Mouse (Mus musculus) cortical plate, adult 2 months (tissue): ENCODE results near the gene Stk24. TPM values are rescaled to one million over a fixed set of nuclear protein-coding genes. Genes with fewer than 3 reads are reported as not detected.

Experiments
- H3K27ac ChIP-seq: fragments of 200-500 bp; 2 replicates; pipeline ENCODE4 v1.5.1; 2012; ENCODE audit warnings: low read length, control low read depth, inconsistent platforms; ENCODE audit not compliant: insufficient read depth
- H3K4me1 ChIP-seq: fragments of 200-500 bp; 2 replicates; pipeline ENCODE4 v1.6.1; 2011; ENCODE audit warnings: low read length; ENCODE audit not compliant: control insufficient read depth, insufficient read depth
- H3K4me3 ChIP-seq: fragments of 200-500 bp; 2 replicates; pipeline ENCODE4 v1.5.1; 2011; ENCODE audit warnings: mild to moderate bottlenecking, low read length, control low read depth; ENCODE audit not compliant: insufficient read depth
- CTCF ChIP-seq: fragments of 200-500 bp; IDR thresholded peaks from 2 replicates; pipeline ENCODE4 v1.5.1; 2011; ENCODE audit warnings: mild to moderate bottlenecking, control low read depth, low read length; ENCODE audit not compliant: insufficient read depth; ENCODE audit errors: extremely low read depth
- POLR2A ChIP-seq: fragments of 200-500 bp; IDR thresholded peaks from 2 replicates; pipeline ENCODE4 v1.6.1; 2011; ENCODE audit warnings: mild to moderate bottlenecking, low read length, control low read depth; ENCODE audit not compliant: insufficient read depth; ENCODE audit errors: extremely low read depth
- polyA plus RNA-seq: library from polyadenylated mRNA; depleted of rRNA; stranded (reverse); fragments of >200 nt; gene quantifications from 2 replicates; pipeline ENCODE4 v1.2.3, GENCODE M21; 2012

Gene Stk24
- polyA plus RNA-seq, 1 experiment = 29.0 TPM

DNA sequence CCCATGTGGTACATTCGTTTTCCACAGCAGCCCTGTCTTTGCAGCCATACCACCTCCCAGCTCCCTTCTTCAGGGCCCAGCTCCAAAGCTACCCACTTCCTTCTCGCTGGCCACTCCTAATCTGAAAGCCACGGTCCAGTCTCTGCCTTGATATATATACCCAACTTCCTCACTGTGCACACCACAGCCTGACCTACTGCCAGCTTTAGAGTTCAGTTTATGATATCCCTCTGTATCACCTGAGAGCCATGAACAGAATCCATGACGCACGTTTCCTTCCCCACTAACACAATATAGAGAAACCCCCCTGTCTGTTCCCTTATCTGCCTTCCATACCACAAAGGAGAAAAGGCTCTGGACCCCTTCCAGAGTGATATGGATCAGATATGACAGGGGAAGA, 61.4 kb downstream of the Stk24 start:
- Histone ChIP-seq H3K4me1 (peaks cover 16% of the 10 kb centered on the region), H3K27ac (no peak overlapping the region), H3K4me3 (no peak overlapping the region)
- TF ChIP-seq POLR2A (no peak), CTCF (no peak)

DNA sequence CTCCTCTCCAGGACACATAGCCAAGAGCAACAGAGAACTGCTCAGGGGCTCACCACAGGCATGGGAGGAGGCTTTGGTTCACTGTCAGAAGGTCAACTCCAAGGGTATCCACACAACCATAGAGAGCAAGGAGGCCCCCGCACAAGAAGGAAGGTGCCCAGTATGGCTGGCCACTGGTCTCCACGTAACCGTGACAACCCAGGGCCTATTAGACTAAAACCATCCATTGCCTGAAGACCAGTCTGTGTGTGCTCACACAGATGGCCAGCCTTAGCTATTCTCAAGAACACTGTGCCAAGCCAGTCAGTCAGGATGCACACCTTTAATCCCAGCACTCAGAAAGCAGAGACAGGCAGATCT, 62.5 kb downstream of the Stk24 start:
- Histone ChIP-seq H3K4me3 (no peak overlapping the region), H3K4me1 (peaks cover 12% of the 10 kb centered on the region), H3K27ac (no peak overlapping the region)
- TF ChIP-seq POLR2A (no peak), CTCF (no peak)

DNA sequence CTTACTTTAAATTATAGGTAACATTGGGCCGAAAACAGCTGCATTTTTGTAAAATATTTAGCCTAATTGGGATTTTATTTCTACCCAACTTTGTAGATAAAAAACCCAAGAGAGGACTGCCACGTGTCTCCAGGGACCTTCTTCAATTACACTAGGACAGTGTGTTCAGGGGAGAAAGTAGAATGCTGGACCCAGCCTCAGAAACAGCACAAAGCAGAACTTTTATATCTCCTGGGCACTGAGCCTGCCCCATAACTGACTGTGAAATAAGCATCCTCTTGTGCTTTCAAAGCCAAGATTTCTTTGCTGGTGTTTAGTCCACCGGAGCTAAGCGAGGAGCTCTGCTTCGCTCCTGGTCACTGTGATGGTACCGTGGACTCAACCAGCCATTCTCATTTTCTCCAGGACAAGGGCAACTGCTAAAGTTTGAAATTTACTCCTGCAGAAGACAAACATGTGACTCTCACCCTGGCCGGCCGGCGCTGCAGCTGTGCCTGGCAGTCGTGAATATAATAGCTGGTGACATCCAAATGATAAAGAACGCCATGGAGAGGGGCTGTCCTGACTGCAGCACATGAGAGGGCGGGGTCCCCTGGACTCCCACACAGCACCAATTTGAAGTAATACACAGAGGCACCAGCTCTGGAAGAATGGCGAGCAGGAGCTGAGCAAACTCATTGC, 63.0 kb downstream of the Stk24 start:
- Histone ChIP-seq H3K4me1 (peaks cover 7% of the 10 kb centered on the region), H3K27ac (no peak overlapping the region), H3K4me3 (no peak overlapping the region)
- TF ChIP-seq CTCF (no peak), POLR2A (no peak)

DNA sequence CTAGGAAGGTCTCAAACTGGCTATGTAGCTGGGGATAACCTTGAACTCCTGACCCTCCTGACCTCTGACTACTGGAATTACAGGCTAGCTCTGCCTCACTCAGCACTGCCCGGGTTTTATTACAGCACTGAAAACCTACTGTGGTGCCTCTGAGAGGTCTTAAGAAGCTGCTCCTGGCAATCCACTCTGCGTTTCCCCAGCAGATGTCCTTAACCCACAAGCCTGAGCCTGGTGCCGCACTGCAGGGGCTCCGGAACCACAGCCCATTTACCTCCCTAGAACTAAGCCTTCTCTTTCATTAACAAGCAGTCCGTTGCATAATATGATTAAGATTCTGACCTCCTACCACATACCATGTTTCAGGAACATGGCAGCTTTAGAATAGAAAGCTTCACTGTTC, 63.7 kb downstream of the Stk24 start:
- Histone ChIP-seq H3K4me1 (peaks cover 7% of the 10 kb centered on the region), H3K4me3 (no peak overlapping the region), H3K27ac (no peak overlapping the region)
- TF ChIP-seq POLR2A = no peak
- TF ChIP-seq CTCF = no peak

DNA sequence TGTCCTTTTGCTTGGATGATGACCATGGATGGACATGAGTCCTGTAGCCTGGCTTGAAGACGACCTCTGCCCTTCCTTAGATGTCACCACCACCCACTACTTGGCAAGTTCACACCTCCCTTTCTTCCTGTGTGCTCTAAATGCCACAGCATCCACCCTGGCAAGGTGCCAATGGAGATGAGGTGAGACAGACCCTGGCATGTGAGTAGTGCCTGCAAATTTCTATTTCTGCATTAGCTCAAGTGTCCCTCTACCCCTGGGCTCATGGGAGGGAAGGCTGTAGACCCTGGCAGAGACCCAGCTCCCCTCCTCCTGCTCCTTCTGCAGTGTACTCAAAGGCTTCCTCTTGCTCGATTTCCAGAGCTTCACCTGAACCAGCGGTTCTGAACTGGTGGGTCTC, 64.9 kb downstream of the Stk24 start:
- Histone ChIP-seq H3K4me1 (peaks cover 7% of the 10 kb centered on the region), H3K27ac (no peak overlapping the region), H3K4me3 (no peak overlapping the region)
- TF ChIP-seq POLR2A = no peak
- no peak for TF ChIP-seq CTCF

DNA sequence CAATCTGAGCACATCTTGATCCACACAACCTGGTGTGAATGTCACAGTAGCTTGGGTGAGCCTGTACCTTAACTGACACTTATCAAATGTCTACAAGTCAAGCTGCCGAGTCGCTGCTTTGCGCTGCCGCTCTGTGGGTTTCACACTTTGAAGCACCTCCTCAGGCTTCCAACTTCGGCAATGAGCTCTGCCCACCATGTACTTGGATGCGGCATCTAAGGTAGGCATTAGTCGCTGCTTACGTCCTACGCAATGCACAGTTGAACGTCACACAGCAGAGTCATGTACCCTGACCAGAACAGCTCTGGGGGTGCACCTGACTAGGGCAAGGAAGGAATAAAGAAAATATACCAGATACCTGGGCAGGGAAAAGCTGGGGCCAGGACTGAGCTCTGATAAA, 66.5 kb downstream of the Stk24 start:
- TF ChIP-seq POLR2A = no peak
- TF ChIP-seq CTCF = no peak
- H3K4me1 ChIP-seq = peaks cover 7% of the 10 kb centered on the region
- H3K27ac ChIP-seq = no peak overlapping the region
- H3K4me3 ChIP-seq = no peak overlapping the region

DNA sequence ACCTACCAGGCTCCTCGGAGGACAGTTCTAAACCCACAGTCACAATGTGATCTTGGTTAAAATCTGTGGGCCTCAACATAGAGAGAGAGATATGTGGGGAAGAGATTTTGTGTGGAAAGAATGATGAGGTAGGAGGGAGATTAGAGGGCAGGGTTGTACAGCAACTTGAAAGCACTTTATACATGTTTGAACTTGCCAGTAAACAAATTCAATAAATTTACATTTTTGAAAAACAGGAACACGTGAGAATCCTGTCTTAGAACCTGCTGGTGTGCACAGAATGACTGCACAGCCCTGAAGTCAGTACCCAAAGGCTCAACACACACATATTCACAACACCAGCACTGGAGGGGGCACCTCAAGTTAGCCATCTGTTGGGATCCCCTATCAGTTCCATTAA, 68.7 kb downstream of the Stk24 start:
- H3K4me1 ChIP-seq = peaks cover 4% of the 10 kb centered on the region
- TF ChIP-seq POLR2A (no peak), CTCF (no peak)
- no peak overlapping the region for H3K27ac ChIP-seq
- H3K4me3 ChIP-seq = no peak overlapping the region

DNA sequence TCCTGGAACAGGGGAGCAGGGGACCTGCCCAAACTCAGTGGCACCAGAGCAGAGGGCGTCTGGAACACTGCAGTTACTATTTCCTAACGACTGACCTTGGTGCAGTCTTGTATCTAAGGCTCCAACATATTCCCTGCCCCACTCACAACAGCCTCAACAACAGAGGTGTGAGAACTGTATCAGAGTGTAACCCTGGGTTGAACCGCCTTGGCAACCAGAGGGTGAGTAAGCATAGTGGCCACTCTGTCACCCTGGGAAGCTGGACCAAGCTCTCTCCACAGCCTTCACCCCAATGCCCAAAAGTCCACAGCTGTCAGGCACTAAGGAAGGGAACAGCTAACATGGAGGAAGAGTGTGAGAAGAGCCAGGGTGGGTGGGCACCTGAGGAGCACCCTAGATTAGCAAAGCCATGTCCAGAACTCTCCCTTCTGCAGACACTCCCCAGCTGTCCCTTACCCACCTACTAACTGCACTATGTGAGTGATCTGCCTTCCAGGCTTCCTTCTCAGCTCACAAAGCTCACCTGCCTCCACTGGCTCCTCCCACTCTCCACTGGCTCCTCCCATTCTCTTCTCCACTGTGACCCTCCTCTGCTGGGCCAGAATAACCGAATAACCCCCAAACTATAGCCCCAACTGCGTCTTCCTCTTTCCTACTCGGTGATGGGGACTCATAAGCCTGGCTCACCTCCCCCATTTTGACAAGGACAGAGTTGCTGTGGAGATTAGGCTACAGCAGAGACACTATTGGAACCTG, 69.3 kb downstream of the Stk24 start:
- Histone ChIP-seq H3K4me1 (peaks cover 3% of the 10 kb centered on the region; the same call in 1 of the 2 replicates), H3K27ac (no peak overlapping the region)
- TF ChIP-seq POLR2A (no peak), CTCF (no peak)

DNA sequence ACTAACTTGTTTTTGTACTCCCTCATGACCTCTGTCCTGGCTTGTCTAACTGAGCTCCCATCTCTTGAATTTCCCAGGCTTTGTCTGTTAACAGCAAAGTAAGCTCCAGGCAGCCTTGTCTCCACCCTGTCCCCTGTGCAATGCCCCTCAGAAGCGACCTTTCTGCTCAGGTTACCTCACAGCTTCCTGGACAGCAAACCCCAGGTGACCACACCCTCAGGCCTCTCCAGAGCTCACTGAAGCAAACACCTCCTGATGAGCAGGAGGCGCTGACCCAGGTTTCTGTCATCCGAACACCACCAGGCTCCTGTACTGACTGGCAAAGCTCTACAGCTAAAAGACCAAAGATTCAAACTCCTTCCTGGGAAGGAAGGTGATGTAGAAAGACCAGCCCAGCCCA, 69.9 kb downstream of the Stk24 start:
- no peak for TF ChIP-seq CTCF
- TF ChIP-seq POLR2A = no peak
- H3K4me1 ChIP-seq = peaks cover 2% of the 10 kb centered on the region; the same call in 1 of the 2 replicates
- no peak overlapping the region for H3K27ac ChIP-seq
- H3K4me3 ChIP-seq = no peak overlapping the region

More for the DNA sequence above, 69.3 kb downstream of the Stk24 start:
- H3K4me3 ChIP-seq = no peak overlapping the region

DNA sequence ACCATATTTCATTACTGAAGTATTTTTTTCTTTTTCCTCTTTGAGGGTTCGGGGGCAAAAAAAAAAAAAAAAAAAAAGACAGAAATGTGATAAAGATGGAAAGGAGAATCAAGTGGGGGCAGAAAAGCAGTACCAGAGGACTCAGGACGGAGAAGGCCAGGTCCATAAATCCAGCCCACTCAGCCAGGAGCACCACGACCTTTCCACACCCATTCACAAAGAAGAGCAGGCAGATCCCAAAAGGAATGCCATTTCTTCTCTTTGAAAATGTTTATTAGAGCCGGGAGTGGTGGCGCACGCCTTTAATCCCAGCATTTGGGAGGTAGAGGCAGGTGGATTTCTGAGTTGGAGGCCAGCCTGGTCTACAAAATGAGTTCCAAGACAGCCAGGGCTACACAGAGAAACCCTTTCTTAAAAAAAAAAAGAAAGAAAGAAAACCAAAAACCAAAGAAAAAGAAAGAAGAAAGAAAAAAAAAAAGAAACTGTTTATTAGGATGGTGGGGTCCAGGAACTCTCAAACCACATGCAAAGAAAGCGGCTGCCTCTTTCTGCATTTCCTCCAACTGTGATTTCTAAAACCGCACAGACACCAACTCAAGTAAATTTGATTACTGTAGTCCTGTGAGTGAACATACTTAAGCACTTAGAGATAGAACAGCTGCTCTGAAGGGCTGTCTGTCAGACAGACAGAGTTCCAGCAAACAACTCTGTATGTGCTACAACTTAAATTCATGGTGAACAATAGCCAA, 74.3 kb downstream of the Stk24 start:
- TF ChIP-seq CTCF (no peak), POLR2A (no peak)
- H3K4me3 ChIP-seq = no peak overlapping the region
- no peaks in the 10 kb centered on the region for H3K4me1 ChIP-seq
- H3K27ac ChIP-seq = no peak overlapping the region
